Comparison of ENCODE assay signal across 24 mouse cellular contexts in the genomic region with DNA sequence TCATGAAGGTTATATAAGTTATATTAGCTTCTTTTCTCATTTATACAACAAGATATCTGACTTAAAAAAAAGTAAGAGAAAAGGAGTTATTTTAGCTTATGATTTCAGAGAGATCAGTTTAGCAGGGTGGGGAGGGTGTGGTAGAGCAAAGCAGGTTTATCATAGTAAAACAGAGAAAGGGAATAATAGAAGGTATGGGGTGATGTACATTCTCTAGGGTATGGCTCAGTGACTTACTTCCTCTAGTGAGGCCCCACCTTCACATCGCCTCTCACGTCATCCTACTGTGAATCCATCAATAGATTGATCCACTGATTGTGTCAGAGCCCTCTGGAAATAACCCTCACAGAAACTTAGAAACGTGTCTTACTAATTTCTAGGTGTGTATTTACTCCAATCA. TPM values are rescaled to one million over a fixed set of nuclear protein-coding genes. Genes with fewer than 3 reads are reported as not detected.
A peak's percentile ranks its signal among the peaks of the same experiment; 100 is the strongest.
DNase-seq lines count a peak whose midpoint lies in the region; ATAC-seq and TF ChIP-seq lines count a peak whose summit lies in the region.
"Had no signal": no experiment of that assay in that cellular context is flagged by ENCODE, and none has a peak within 500 bp of the region (broad histone marks: within the 10 kb centered on the region; RNA-seq: fewer than 3 reads in every experiment).

No protein-coding gene starts in this region.

- H3K4me1 ChIP-seq in liver, embryonic 11.5 days (replicated peaks; ENCODE audit: control insufficient read depth, insufficient read depth, low read length) = no peaks in the 10 kb centered on the region; the same call in none of the 2 replicates
- H3K4me1 ChIP-seq in liver, embryonic 13.5 days (replicated peaks) = peaks cover 28% of the 10 kb centered on the region
- H3K4me1 ChIP-seq in liver, embryonic 14.5 days (replicated peaks; ENCODE audit: control insufficient read depth in 2 of 2, insufficient read depth in 2 of 2, low read length in 1 of 2) = peaks cover 0 to 9% of the 10 kb centered on the region in 2 experiments; a peak in 3 of 4 replicates
- no peaks in the 10 kb centered on the region for H3K4me1 ChIP-seq in thymus, adult 2 months (replicated peaks; ENCODE audit: control insufficient read depth, insufficient read depth, low read length)
- H3K4me1 ChIP-seq: embryonic facial prominence, embryonic 10.5 days; embryonic facial prominence, embryonic 13.5 days; forebrain, embryonic 13.5 days; heart, embryonic 13.5 days; hindbrain, embryonic 12.5 days; hindbrain, embryonic 15.5 days had no signal

- WGBS in liver, embryonic 11.5 days = 56% methylated on average over 3 of the region's 3 CpGs
- 41% methylated on average over 3 of the region's 3 CpGs for WGBS in liver, embryonic 13.5 days (ENCODE audit: insufficient replicate concordance)
- WGBS in liver, embryonic 14.5 days (ENCODE audit: insufficient replicate concordance) = 46% methylated on average over 3 of the region's 3 CpGs
- 97% methylated on average over 3 of the region's 3 CpGs for WGBS in thymus, adult 2 months

- no peak overlapping the region for H3K4me3 ChIP-seq in liver, embryonic 11.5 days (ENCODE audit: low read depth, low read length)
- H3K4me3 ChIP-seq in liver, embryonic 13.5 days (replicated peaks) = no peak overlapping the region
- H3K4me3 ChIP-seq in liver, embryonic 14.5 days (ENCODE audit: insufficient read depth in 1 of 2, low read depth in 2 of 2, low read length in 2 of 2) = no peak overlapping the region
- H3K4me3 ChIP-seq in thymus, adult 2 months (ENCODE audit: control insufficient read depth, insufficient read depth, low read length) = no peak overlapping the region
- H3K4me3 ChIP-seq: embryonic facial prominence, embryonic 10.5 days; embryonic facial prominence, embryonic 13.5 days; erythroblast, embryonic 14.5 days; forebrain, embryonic 13.5 days; heart, embryonic 13.5 days; hindbrain, embryonic 12.5 days; hindbrain, embryonic 15.5 days had no signal

- no peak overlapping the region for H3K27ac ChIP-seq in liver, embryonic 11.5 days (ENCODE audit: low read depth, low read length)
- H3K27ac ChIP-seq in liver, embryonic 13.5 days = no peak overlapping the region
- H3K27ac ChIP-seq in liver, embryonic 14.5 days = no peak overlapping the region
- H3K27ac ChIP-seq in thymus, adult 2 months (ENCODE audit: control insufficient read depth, insufficient read depth, low read length) = no peak overlapping the region
- H3K27ac ChIP-seq: embryonic facial prominence, embryonic 10.5 days; embryonic facial prominence, embryonic 13.5 days; forebrain, embryonic 13.5 days; heart, embryonic 13.5 days; hindbrain, embryonic 12.5 days; hindbrain, embryonic 15.5 days had no signal

- H3K9ac ChIP-seq in liver, embryonic 11.5 days (ENCODE audit: low read depth, low read length) = no peak overlapping the region
- no peak overlapping the region for H3K9ac ChIP-seq in liver, embryonic 13.5 days
- no peak overlapping the region for H3K9ac ChIP-seq in liver, embryonic 14.5 days (replicated peaks)
- H3K9ac ChIP-seq: embryonic facial prominence, embryonic 13.5 days; forebrain, embryonic 13.5 days; heart, embryonic 13.5 days; hindbrain, embryonic 12.5 days; hindbrain, embryonic 15.5 days had no signal

- no peak for TF ChIP-seq POLR2A in thymus, adult 2 months (IDR thresholded peaks at IDR 0.05; ENCODE audit: control insufficient read depth, extremely low read depth, insufficient read depth, low read length, poor library complexity)

- peak; percentile 78 for ATAC-seq in liver, embryonic 11.5 days (replicated peaks; ENCODE audit: low FRiP score)
- peak; percentile 77 for ATAC-seq in liver, embryonic 13.5 days (ENCODE audit: low read depth)
- peak; percentile 63; the same call in 1 of the 2 replicates for ATAC-seq in liver, embryonic 14.5 days (ENCODE audit: insufficient read depth)
- ATAC-seq: CD4-positive, CD25-positive, alpha-beta regulatory T cell, adult 4 months; forebrain, embryonic 13.5 days; forebrain, embryonic 16.5 days had no signal

- H3K36me3 ChIP-seq in liver, embryonic 11.5 days (ENCODE audit: control insufficient read depth, insufficient read depth, low read length) = no peaks in the 10 kb centered on the region
- H3K36me3 ChIP-seq in liver, embryonic 13.5 days = peaks cover 9% of the 10 kb centered on the region; the same call in 1 of the 2 replicates
- H3K36me3 ChIP-seq in liver, embryonic 14.5 days (replicated peaks; ENCODE audit: control insufficient read depth, insufficient read depth, low read depth) = no peaks in the 10 kb centered on the region
- no peaks in the 10 kb centered on the region for H3K36me3 ChIP-seq in thymus, adult 2 months (ENCODE audit: control insufficient read depth, insufficient read depth, low read length)
- H3K36me3 ChIP-seq: embryonic facial prominence, embryonic 10.5 days; embryonic facial prominence, embryonic 13.5 days; hindbrain, embryonic 12.5 days; hindbrain, embryonic 15.5 days had no signal

- no peak for DNase-seq in liver, embryonic 11.5 days (ENCODE audit: low spot score)
- DNase-seq in liver = no peak
- DNase-seq in liver, embryonic 13.5 days = no peak
- no peak for DNase-seq in liver, embryonic 14.5 days (ENCODE audit: low read depth in 3 of 3, low spot score in 3 of 3)
- no peak for DNase-seq in thymus, adult 2 months
- DNase-seq in cerebellum, postnatal 36 days = no peak
- DNase-seq: adrenal gland, adult 2 months; adrenal gland, postnatal 14 days; cerebellum, adult 11 months; cerebellum, adult 2 months; cerebellum, adult 9-11 months; cerebellum, postnatal 25 days; embryo, embryonic 11 days; gastrocnemius, postnatal 10 days; gastrocnemius, postnatal 36 days had no signal

- H3K4me2 ChIP-seq in liver, embryonic 11.5 days = no peak overlapping the region
- H3K4me2 ChIP-seq in liver, embryonic 13.5 days = no peak overlapping the region
- H3K4me2 ChIP-seq in liver, embryonic 14.5 days (ENCODE audit: low read depth) = no peak overlapping the region
- H3K4me2 ChIP-seq: embryonic facial prominence, embryonic 13.5 days; forebrain, embryonic 13.5 days; heart, embryonic 13.5 days; hindbrain, embryonic 12.5 days; hindbrain, embryonic 15.5 days had no signal

- H3K9me3 ChIP-seq in liver, embryonic 11.5 days (ENCODE audit: control insufficient read depth, low read length) = peaks cover 19% of the 10 kb centered on the region
- H3K9me3 ChIP-seq in liver, embryonic 13.5 days (replicated peaks) = peaks cover 22% of the 10 kb centered on the region
- peaks cover 10% of the 10 kb centered on the region for H3K9me3 ChIP-seq in liver, embryonic 14.5 days (ENCODE audit: control insufficient read depth, low read length)

- no peaks in the 10 kb centered on the region for H3K27me3 ChIP-seq in liver, embryonic 11.5 days (replicated peaks; ENCODE audit: control insufficient read depth, insufficient read depth, low read length)
- no peaks in the 10 kb centered on the region for H3K27me3 ChIP-seq in liver, embryonic 13.5 days
- no peaks in the 10 kb centered on the region for H3K27me3 ChIP-seq in liver, embryonic 14.5 days (ENCODE audit: control insufficient read depth, insufficient read depth, low read length)
- no peaks in the 10 kb centered on the region for H3K27me3 ChIP-seq in thymus, adult 2 months (ENCODE audit: control insufficient read depth, insufficient read depth, low read length)
- H3K27me3 ChIP-seq: embryonic facial prominence, embryonic 13.5 days; forebrain, embryonic 13.5 days; heart, embryonic 13.5 days; hindbrain, embryonic 12.5 days; hindbrain, embryonic 15.5 days had no signal

- TF ChIP-seq EP300 in liver, embryonic 14.5 days (IDR thresholded peaks at IDR 0.05; ENCODE audit: low read depth) = peak; percentile 19; the same call in 1 of the 2 replicates

- TF ChIP-seq CTCF in liver, embryonic 14.5 days (IDR thresholded peaks at IDR 0.05; ENCODE audit: low read depth) = no peak
- TF ChIP-seq CTCF in thymus, adult 2 months (IDR thresholded peaks at IDR 0.05; ENCODE audit: borderline replicate concordance, control insufficient read depth, extremely low read depth, insufficient read depth, low read length, poor library complexity) = no peak

RNA-seq across cellular contexts. Expression of a gene that starts 24.3 kb away (rescaled TPM):
- polyA plus RNA-seq in liver, embryonic 11.5 days (2014; fragmentation: Nextera tagmentation; extraction: Ambion mirVana) = 97.7 and 99.3 TPM in 2 replicates
- polyA plus RNA-seq in liver, embryonic 13.5 days (2015; fragmentation: Nextera tagmentation; extraction: Ambion mirVana) = 41.7 and 52.2 TPM in 2 replicates
- 33.7 and 52.4 TPM in 2 replicates for polyA plus RNA-seq in liver, embryonic 14.5 days (2012; rRNA removed)
- polyA plus RNA-seq in liver, embryonic 14.5 days (2014; fragmentation: Nextera tagmentation; extraction: Ambion mirVana) = 37.2 and 43.7 TPM in 2 replicates
- polyA plus RNA-seq in thymus, adult 2 months (2012; rRNA removed) = 26.3 and 33.7 TPM in 2 replicates
